Mouse (Mus musculus) CD4-positive helper T cell, adult 2 months (primary cell): Measurements from ENCODE around the gene Vmn1r104.
"Not testable (repeated sequence)": the region's sequence is repeated elsewhere in the genome, so short reads cannot be mapped to it uniquely, and the experiment has no call there.

Experiments used
- DNase-seq: peaks from one replicate; pipeline ENCODE4 v3.0.0-alpha.2; 2012; ENCODE audit warnings: low read depth, missing footprints, low spot score

Vmn1r104 gene

GRCm38 (mm10) chr7:20533537-20533936 is at the start of gene Vmn1r104:
Vmn1r104 (plus strand) TSS chr7:20533837.
- DNase-seq, result not testable (repeated sequence)

GRCm38 (mm10) chr7:20510434-20510833 is 23.2 kb upstream of the Vmn1r104 start, which contains the start of gene Vmn1r103:
Vmn1r103 (minus strand) TSS chr7:20510534.
- DNase-seq, result not testable (repeated sequence)

- not testable (repeated sequence) for DNase-seq
These were observed 12.0 kb downstream of the Vmn1r104 start, which contains the start of gene Gm5726 for GRCm38 (mm10) chr7:20545657-20546056. Gm5726 (minus strand) TSS chr7:20545757.

- DNase-seq, result not testable (repeated sequence)
These were observed 42.5 kb downstream of the Vmn1r104 start, which contains the start of gene Gm4141 for GRCm38 (mm10) chr7:20576141-20576540. Gm4141 (minus strand) TSS chr7:20576241.
